Mouse (Mus musculus) liver, adult 2 months (tissue): ENCODE measurements around the gene Pin1rt1. TPM values are rescaled to one million over a fixed set of nuclear protein-coding genes. Genes with fewer than 3 reads are reported as not detected.
A peak's percentile ranks its signal among the peaks of the same experiment; 100 is the strongest.

ENCODE experiments used
- DNase-seq: peaks from one replicate; pipeline ENCODE4 v3.0.0-alpha.2; 2011; ENCODE audit warnings: low read depth, low spot score; ENCODE audit errors: extremely low read depth
- H3K27ac ChIP-seq: fragments of 200-500 bp; replicated peaks from 2 replicates; pipeline ENCODE4 v1.5.1; 2012; ENCODE audit warnings: low read depth, mild to moderate bottlenecking, control low read depth, inconsistent platforms, low read length; ENCODE audit not compliant: insufficient read depth
- H3K27me3 ChIP-seq: fragments of 200-500 bp; 2 replicates; pipeline ENCODE4 v1.6.1; 2012; ENCODE audit warnings: mild to moderate bottlenecking, moderate library complexity, low read length, inconsistent platforms; ENCODE audit not compliant: control insufficient read depth, insufficient read depth
- H3K36me3 ChIP-seq: fragments of 200-500 bp; 2 replicates; pipeline ENCODE4 v1.6.1; 2012; ENCODE audit warnings: low read length, inconsistent platforms; ENCODE audit not compliant: control insufficient read depth, insufficient read depth
- H3K4me1 ChIP-seq: fragments of 200-500 bp; 2 replicates; pipeline ENCODE4 v1.6.1; 2011; ENCODE audit warnings: low read length; ENCODE audit not compliant: control insufficient read depth, insufficient read depth
- H3K4me3 ChIP-seq: fragments of 200-500 bp; 2 replicates; pipeline ENCODE4 v1.5.1; 2011; ENCODE audit warnings: low read depth, mild to moderate bottlenecking, control low read depth, low read length, moderate library complexity; ENCODE audit not compliant: insufficient read depth
- H3K79me2 ChIP-seq: fragments of 200-500 bp; 2 replicates; pipeline ENCODE4 v1.6.1; 2012; ENCODE audit warnings: inconsistent platforms, mild to moderate bottlenecking, low read length, moderate library complexity; ENCODE audit not compliant: control insufficient read depth, insufficient read depth
- H3K9ac ChIP-seq: fragments of 200-500 bp; 2 replicates; pipeline ENCODE4 v1.6.1; 2012; ENCODE audit warnings: low read depth, mild to moderate bottlenecking, control low read depth, inconsistent platforms, low read length
- CTCF ChIP-seq: fragments of 200-500 bp; IDR thresholded peaks from 2 replicates; pipeline ENCODE4 v1.5.1; 2011; ENCODE audit warnings: low read depth, low read length, control low read depth
- POLR2A ChIP-seq: fragments of 200-500 bp; IDR thresholded peaks from 2 replicates; pipeline ENCODE4 v1.6.1; 2011; ENCODE audit warnings: low read length, control low read depth; ENCODE audit not compliant: insufficient read depth; ENCODE audit errors: extremely low read depth
- WGBS: fragments of 180-500 bp; shearing (Covaris S2); methylation state at CpG from one replicate; pipeline ENCODE4 v1.1.7; 2018; 5-methylcytosine and 5-hydroxymethylcytosine counted together
- polyA plus RNA-seq: library from polyadenylated mRNA; depleted of rRNA; stranded (reverse); fragments of >200 nt; gene quantifications from 2 replicates; pipeline ENCODE4 v1.2.3, GENCODE M21; 2012
- total RNA-seq: library from RNA; depleted of rRNA; stranded (reverse); fragments of >200 nt; gene quantifications from 2 replicates; pipeline ENCODE4 v1.2.3, GENCODE M21; 2014

Pin1rt1 gene
- total and polyA plus RNA-seq, 2 experiments = not detected

DNA sequence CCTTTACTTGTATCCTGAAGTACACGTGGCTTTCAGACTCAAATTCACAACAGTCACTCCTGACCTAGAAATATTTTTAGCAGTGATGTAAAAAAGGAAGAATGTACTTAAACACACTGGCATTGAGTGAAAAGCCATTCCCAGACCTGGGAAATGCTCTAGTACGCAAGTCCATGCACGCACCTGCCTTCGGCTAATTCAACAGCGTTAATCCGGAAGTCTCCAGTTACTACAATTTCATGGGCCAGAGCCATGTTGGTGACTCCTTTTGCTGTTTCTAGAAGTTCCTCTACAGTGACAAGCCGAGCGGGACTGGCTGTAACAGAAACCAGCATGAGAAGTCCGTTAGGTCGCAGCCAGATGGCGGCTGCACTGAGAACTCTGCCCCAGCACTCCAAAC, 16.5 kb downstream of the Pin1rt1 start:
- Histone ChIP-seq H3K79me2 (no peaks in the 10 kb centered on the region), H3K36me3 (0 out of 2 replicates have a peak, but pooled peaks cover 2% of the 10 kb centered on the region), H3K9ac (no peak overlapping the region), H3K4me1 (peaks cover 5% of the 10 kb centered on the region), H3K27me3 (no peaks in the 10 kb centered on the region), H3K27ac (no peak overlapping the region), H3K4me3 (no peak overlapping the region)
- TF ChIP-seq CTCF (no peak), POLR2A (no peak)
- 88% methylated on average over 11 of the region's 11 CpGs for WGBS
- DNase-seq = no peak

- Histone ChIP-seq H3K27me3 (no peaks in the 10 kb centered on the region), H3K9ac (no peak overlapping the region), H3K36me3 (0 out of 2 replicates have a peak, but pooled peaks cover 2% of the 10 kb centered on the region), H3K27ac (no peak overlapping the region), H3K79me2 (no peaks in the 10 kb centered on the region), H3K4me1 (peaks cover 17% of the 10 kb centered on the region), H3K4me3 (no peak overlapping the region)
- TF ChIP-seq CTCF = no peak
- TF ChIP-seq POLR2A = no peak
- peak; percentile 29 for DNase-seq
- 30% methylated on average over 2 of the region's 2 CpGs for WGBS
These were observed 23.6 kb downstream of the Pin1rt1 start for GRCm38 (mm10) chr2:104692551-104692950.

DNA sequence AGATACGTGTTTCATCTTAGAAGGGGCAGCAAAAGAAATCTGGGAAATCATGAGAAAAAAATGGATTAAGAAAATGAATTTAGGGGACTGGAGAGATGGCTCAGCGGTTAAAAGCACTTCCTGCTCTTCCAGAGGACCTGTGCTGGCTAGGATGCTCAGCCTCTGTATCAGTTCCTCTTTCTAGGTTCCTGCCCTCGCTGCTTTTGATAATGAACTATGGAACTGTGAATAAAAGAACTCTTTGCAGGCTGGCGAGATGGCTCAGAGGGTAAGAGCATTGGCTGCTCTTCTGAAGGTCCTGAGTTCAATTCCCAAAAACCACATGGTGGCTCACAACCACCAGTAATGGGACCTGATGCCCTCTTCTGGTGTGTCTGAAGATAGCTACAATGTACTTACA, 25.5 kb downstream of the Pin1rt1 start:
- no peaks in the 10 kb centered on the region for H3K36me3 ChIP-seq
- H3K27me3 ChIP-seq = no peaks in the 10 kb centered on the region
- no peaks in the 10 kb centered on the region for H3K79me2 ChIP-seq
- peaks cover 17% of the 10 kb centered on the region for H3K4me1 ChIP-seq
- no peak overlapping the region for H3K27ac ChIP-seq
- DNase-seq = no peak
- TF ChIP-seq CTCF (no peak), POLR2A (no peak)
- H3K9ac ChIP-seq = no peak overlapping the region
- 88% methylated on average over 4 of the region's 4 CpGs for WGBS
- no peak overlapping the region for H3K4me3 ChIP-seq

DNA sequence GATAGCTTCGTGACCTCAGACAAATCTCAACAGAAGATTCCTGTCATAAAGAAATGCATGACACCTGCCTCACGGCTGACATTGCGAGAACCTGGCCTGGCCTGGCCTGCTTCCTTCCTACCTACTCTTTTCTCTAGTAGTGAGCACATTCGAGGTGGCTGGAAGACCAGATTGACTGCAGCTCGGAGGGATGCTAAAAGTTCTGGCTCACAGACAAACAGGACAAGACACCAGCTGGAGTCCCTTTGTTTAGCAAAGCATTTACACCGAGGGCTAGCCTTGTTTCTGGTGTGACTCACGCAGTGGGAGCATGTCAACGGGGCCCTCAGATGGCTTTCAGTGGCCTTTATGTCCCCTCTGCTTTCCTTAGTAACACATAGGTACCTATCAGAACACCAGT, 27.5 kb downstream of the Pin1rt1 start:
- no peak overlapping the region for H3K9ac ChIP-seq
- no peaks in the 10 kb centered on the region for H3K79me2 ChIP-seq
- H3K4me3 ChIP-seq = no peak overlapping the region
- H3K36me3 ChIP-seq = no peaks in the 10 kb centered on the region
- H3K27me3 ChIP-seq = no peaks in the 10 kb centered on the region
- TF ChIP-seq CTCF = no peak
- no peak for TF ChIP-seq POLR2A
- DNase-seq = no peak
- peak overlapping the region; percentile 87 for H3K27ac ChIP-seq
- WGBS = 31% methylated on average over 8 of the region's 8 CpGs
- H3K4me1 ChIP-seq = peaks cover 19% of the 10 kb centered on the region

DNA sequence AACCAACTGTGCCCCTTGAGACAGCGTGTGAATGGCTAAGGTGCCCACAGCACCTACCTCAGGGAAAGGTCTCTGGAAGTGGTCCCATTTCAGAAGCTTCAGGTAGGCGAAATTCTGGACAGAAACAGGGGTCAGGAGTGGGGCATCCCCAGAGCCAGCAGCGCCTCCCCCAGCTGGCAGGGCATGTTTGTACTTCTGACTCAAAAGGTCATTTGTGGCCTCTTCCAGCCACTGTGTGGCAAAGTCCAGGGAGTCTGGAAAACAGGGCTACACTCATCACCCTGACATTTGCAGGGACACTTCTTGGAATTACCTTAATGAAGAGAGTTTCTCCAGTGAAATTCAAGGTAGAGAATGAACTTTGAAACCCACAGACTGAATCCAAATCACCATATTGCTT, 27.9 kb downstream of the Pin1rt1 start:
- no peak overlapping the region for H3K9ac ChIP-seq
- peak overlapping the region; percentile 87 for H3K27ac ChIP-seq
- peak; percentile 89 for DNase-seq
- TF ChIP-seq CTCF = no peak
- no peak for TF ChIP-seq POLR2A
- H3K4me3 ChIP-seq = no peak overlapping the region
- no peaks in the 10 kb centered on the region for H3K27me3 ChIP-seq
- H3K36me3 ChIP-seq = no peaks in the 10 kb centered on the region
- peaks cover 19% of the 10 kb centered on the region for H3K4me1 ChIP-seq
- 17% methylated on average over 3 of the region's 3 CpGs for WGBS
- H3K79me2 ChIP-seq = no peaks in the 10 kb centered on the region

DNA sequence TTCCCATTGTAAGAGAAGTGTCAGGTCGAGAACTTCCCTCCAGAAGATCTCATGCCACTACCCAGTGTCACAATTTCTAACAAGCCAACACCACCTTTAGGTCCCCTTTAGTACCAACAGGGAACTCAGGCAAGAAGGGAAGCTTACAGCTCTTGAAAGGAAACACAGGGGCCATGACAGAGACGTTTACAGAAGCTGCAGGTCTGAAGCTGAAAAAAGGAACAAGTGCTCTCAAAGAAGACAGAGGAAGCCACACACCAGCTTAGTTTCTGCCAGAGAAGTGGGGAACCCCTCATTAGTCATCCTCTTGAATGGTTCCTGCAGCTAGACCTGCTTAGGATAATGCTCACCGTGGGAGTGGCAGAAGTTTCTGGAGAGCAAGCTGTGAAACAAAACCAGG, 28.9 kb downstream of the Pin1rt1 start:
- no peak for DNase-seq
- no peak overlapping the region for H3K9ac ChIP-seq
- no peak overlapping the region for H3K4me3 ChIP-seq
- no peaks in the 10 kb centered on the region for H3K27me3 ChIP-seq
- H3K79me2 ChIP-seq = no peaks in the 10 kb centered on the region
- H3K36me3 ChIP-seq = no peaks in the 10 kb centered on the region
- TF ChIP-seq POLR2A (no peak), CTCF (no peak)
- peaks cover 17% of the 10 kb centered on the region for H3K4me1 ChIP-seq
- WGBS = 77% methylated on average over 3 of the region's 3 CpGs
- no peak overlapping the region for H3K27ac ChIP-seq
